21 mouse cellular contexts compared by ENCODE assay signal in the genomic region with DNA sequence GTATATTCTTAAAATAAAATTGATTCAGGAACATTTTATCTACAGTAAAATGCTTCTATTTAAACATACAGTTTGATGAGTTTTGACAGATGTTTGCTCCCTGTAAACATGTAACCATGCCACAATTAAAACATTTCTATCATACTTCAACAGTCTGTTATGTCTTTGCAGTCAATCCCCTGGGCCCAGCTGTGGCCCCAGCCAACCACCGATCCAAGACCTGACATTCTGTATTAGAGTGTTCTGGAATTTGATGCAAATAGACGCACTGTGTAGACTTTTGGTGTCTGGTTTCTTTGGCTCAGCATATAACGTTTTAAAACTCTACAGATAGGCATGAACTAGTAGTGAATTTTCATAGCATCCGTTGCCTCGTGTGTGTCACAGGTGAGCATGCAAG.
DNase-seq lines count a peak whose midpoint lies in the region; ATAC-seq and TF ChIP-seq lines count a peak whose summit lies in the region.
"Had no signal": no experiment of that assay in that cellular context is flagged by ENCODE, and none has a peak within 500 bp of the region (broad histone marks: within the 10 kb centered on the region; RNA-seq: fewer than 3 reads in every experiment).

No protein-coding gene starts in this region.

- no peaks in the 10 kb centered on the region for H3K4me1 ChIP-seq in embryonic facial prominence, embryonic 11.5 days (ENCODE audit: control insufficient read depth, insufficient read depth, low read length)
- no peaks in the 10 kb centered on the region for H3K4me1 ChIP-seq in embryonic facial prominence, embryonic 10.5 days
- H3K4me1 ChIP-seq in stomach, embryonic 14.5 days (ENCODE audit: control insufficient read depth, insufficient read depth, low read length) = peaks cover 8% of the 10 kb centered on the region
- no peaks in the 10 kb centered on the region for H3K4me1 ChIP-seq in stomach, postnatal 0 days (replicated peaks; ENCODE audit: control insufficient read depth, insufficient read depth)
- peaks cover 12% of the 10 kb centered on the region for H3K4me1 ChIP-seq in stomach, embryonic 16.5 days (ENCODE audit: control insufficient read depth, insufficient read depth, low read length)
- H3K4me1 ChIP-seq: embryonic facial prominence, embryonic 12.5 days; hindbrain, embryonic 12.5 days; hindbrain, embryonic 15.5 days had no signal

- no peak overlapping the region for H3K4me2 ChIP-seq in embryonic facial prominence, embryonic 11.5 days (ENCODE audit: low read depth, low read length)
- H3K4me2 ChIP-seq in stomach, embryonic 14.5 days (replicated peaks; ENCODE audit: low read depth, low read length) = no peak overlapping the region
- no peak overlapping the region for H3K4me2 ChIP-seq in stomach, postnatal 0 days (replicated peaks; ENCODE audit: low read depth)
- no peak overlapping the region for H3K4me2 ChIP-seq in stomach, embryonic 16.5 days (ENCODE audit: low read depth, low read length)
- H3K4me2 ChIP-seq: embryonic facial prominence, embryonic 12.5 days; heart, embryonic 11.5 days; hindbrain, embryonic 12.5 days; hindbrain, embryonic 15.5 days had no signal

- no peak overlapping the region for H3K9ac ChIP-seq in embryonic facial prominence, embryonic 11.5 days (replicated peaks; ENCODE audit: low read length)
- no peak overlapping the region for H3K9ac ChIP-seq in stomach, embryonic 14.5 days (replicated peaks; ENCODE audit: low read depth, low read length)
- H3K9ac ChIP-seq in stomach, postnatal 0 days (ENCODE audit: low read length) = no peak overlapping the region
- H3K9ac ChIP-seq in stomach, embryonic 16.5 days (ENCODE audit: low read length) = no peak overlapping the region
- H3K9ac ChIP-seq: embryonic facial prominence, embryonic 12.5 days; hindbrain, embryonic 12.5 days; hindbrain, embryonic 15.5 days had no signal

- H3K4me3 ChIP-seq in embryonic facial prominence, embryonic 11.5 days (ENCODE audit: low read depth, low read length) = no peak overlapping the region
- H3K4me3 ChIP-seq in embryonic facial prominence, embryonic 10.5 days = no peak overlapping the region
- H3K4me3 ChIP-seq in stomach, embryonic 14.5 days (ENCODE audit: low read depth, low read length) = no peak overlapping the region
- no peak overlapping the region for H3K4me3 ChIP-seq in stomach, postnatal 0 days (ENCODE audit: low read depth, low read length)
- H3K4me3 ChIP-seq in stomach, embryonic 16.5 days (replicated peaks; ENCODE audit: low read length) = no peak overlapping the region
- H3K4me3 ChIP-seq: embryonic facial prominence, embryonic 12.5 days; hindbrain, embryonic 12.5 days; hindbrain, embryonic 15.5 days had no signal

- no peak for ATAC-seq in embryonic facial prominence, embryonic 11.5 days (replicated peaks; ENCODE audit: insufficient number of reproducible peaks, low FRiP score, low TSS enrichment, low read depth)
- ATAC-seq in stomach, embryonic 14.5 days (ENCODE audit: insufficient number of reproducible peaks, insufficient read depth, low FRiP score, low read depth) = no peak
- ATAC-seq in stomach, postnatal 0 days (ENCODE audit: low FRiP score, low TSS enrichment) = no peak
- peak; percentile 31; the same call in 1 of the 2 replicates for ATAC-seq in stomach, embryonic 16.5 days (ENCODE audit: insufficient read depth, low FRiP score)
- ATAC-seq: forebrain, embryonic 14.5 days; intestine, postnatal 0 days; Patski had no signal

- H3K36me3 ChIP-seq in embryonic facial prominence, embryonic 11.5 days (replicated peaks; ENCODE audit: control insufficient read depth, insufficient read depth, low read depth, low read length) = no peaks in the 10 kb centered on the region
- no peaks in the 10 kb centered on the region for H3K36me3 ChIP-seq in embryonic facial prominence, embryonic 10.5 days (replicated peaks)
- H3K36me3 ChIP-seq in stomach, embryonic 14.5 days (ENCODE audit: control insufficient read depth, insufficient read depth, low read length) = no peaks in the 10 kb centered on the region
- no peaks in the 10 kb centered on the region for H3K36me3 ChIP-seq in stomach, postnatal 0 days (ENCODE audit: control insufficient read depth, insufficient read depth, low read length)
- H3K36me3 ChIP-seq in stomach, embryonic 16.5 days (ENCODE audit: control insufficient read depth, insufficient read depth, low read length) = no peaks in the 10 kb centered on the region
- H3K36me3 ChIP-seq: embryonic facial prominence, embryonic 12.5 days; hindbrain, embryonic 12.5 days; hindbrain, embryonic 15.5 days had no signal

- H3K27ac ChIP-seq in embryonic facial prominence, embryonic 11.5 days (replicated peaks; ENCODE audit: low read depth, low read length) = no peak overlapping the region
- no peak overlapping the region for H3K27ac ChIP-seq in embryonic facial prominence, embryonic 10.5 days (replicated peaks)
- H3K27ac ChIP-seq in stomach, embryonic 14.5 days (ENCODE audit: low read length) = peak overlapping the region; percentile 27; the same call in 1 of the 2 replicates
- no peak overlapping the region for H3K27ac ChIP-seq in stomach, postnatal 0 days (replicated peaks)
- peak overlapping the region; percentile 55 for H3K27ac ChIP-seq in stomach, embryonic 16.5 days (ENCODE audit: low read length)
- H3K27ac ChIP-seq: embryonic facial prominence, embryonic 12.5 days; hindbrain, embryonic 12.5 days; hindbrain, embryonic 15.5 days had no signal

- no peak for TF ChIP-seq CTCF in stomach, postnatal 0 days (IDR thresholded peaks at IDR 0.05; ENCODE audit: low read depth)

- H3K9me3 ChIP-seq in embryonic facial prominence, embryonic 11.5 days (replicated peaks; ENCODE audit: control insufficient read depth, low read length) = no peaks in the 10 kb centered on the region
- no peaks in the 10 kb centered on the region for H3K9me3 ChIP-seq in embryonic facial prominence, embryonic 10.5 days
- H3K9me3 ChIP-seq in stomach, embryonic 14.5 days (ENCODE audit: control insufficient read depth, low read depth, low read length) = no peaks in the 10 kb centered on the region
- no peaks in the 10 kb centered on the region for H3K9me3 ChIP-seq in stomach, postnatal 0 days (ENCODE audit: control insufficient read depth, low read length)
- H3K9me3 ChIP-seq in stomach, embryonic 16.5 days (replicated peaks; ENCODE audit: control insufficient read depth, low read length) = no peaks in the 10 kb centered on the region
- H3K9me3 ChIP-seq: embryonic facial prominence, embryonic 12.5 days; hindbrain, embryonic 12.5 days; hindbrain, embryonic 15.5 days had no signal

- 69% methylated on average over 5 of the region's 5 CpGs for WGBS in embryonic facial prominence, embryonic 11.5 days
- 79% methylated on average over 5 of the region's 5 CpGs for WGBS in embryonic facial prominence, embryonic 10.5 days
- 55% methylated on average over 5 of the region's 5 CpGs for WGBS in stomach, embryonic 14.5 days
- 59% methylated on average over 5 of the region's 5 CpGs for WGBS in stomach, postnatal 0 days
- WGBS in stomach, embryonic 16.5 days = 58% methylated on average over 5 of the region's 5 CpGs

- H3K27me3 ChIP-seq in embryonic facial prominence, embryonic 11.5 days (ENCODE audit: control insufficient read depth, insufficient read depth, low read length) = no peaks in the 10 kb centered on the region
- no peaks in the 10 kb centered on the region for H3K27me3 ChIP-seq in embryonic facial prominence, embryonic 10.5 days (replicated peaks; ENCODE audit: low read depth, poor library complexity, severe bottlenecking)
- H3K27me3 ChIP-seq in stomach, embryonic 14.5 days (ENCODE audit: control insufficient read depth, insufficient read depth, low read length) = no peaks in the 10 kb centered on the region
- no peaks in the 10 kb centered on the region for H3K27me3 ChIP-seq in stomach, postnatal 0 days (ENCODE audit: control insufficient read depth, insufficient read depth, low read length)
- no peaks in the 10 kb centered on the region for H3K27me3 ChIP-seq in stomach, embryonic 16.5 days (ENCODE audit: control insufficient read depth, insufficient read depth, low read length)
- H3K27me3 ChIP-seq: embryonic facial prominence, embryonic 12.5 days; hindbrain, embryonic 12.5 days; hindbrain, embryonic 15.5 days; Patski had no signal

- no peak for TF ChIP-seq EP300 in stomach, postnatal 0 days (optimal IDR thresholded peaks at IDR 0.05)

- peak; percentile 17 for DNase-seq in embryonic facial prominence, embryonic 11.5 days (ENCODE audit: low spot score)
- DNase-seq in embryonic facial prominence, embryonic 10.5 days (ENCODE audit: low spot score) = no peak
- DNase-seq in stomach, postnatal 0 days (ENCODE audit: low spot score) = no peak
- DNase-seq in cerebellum, adult 11 months = no peak
- DNase-seq: adrenal gland, postnatal 10 days; adrenal gland, postnatal 36 days; cerebellum, adult 2 months; cerebellum, adult 9-11 months; cerebellum, postnatal 36 days; embryo, embryonic 11 days; gastrocnemius, postnatal 10 days; heart, adult 11 months had no signal

Comparison
In these comparisons a context has a peak if more than half of its experiments do, and no peak if none do; other contexts are left out.
1. H3K27ac ChIP-seq: peak in stomach, embryonic 14.5 days (single experiment) and stomach, embryonic 16.5 days (single experiment); none in embryonic facial prominence, embryonic 11.5 days (single experiment), embryonic facial prominence, embryonic 10.5 days (single experiment) and stomach, postnatal 0 days (single experiment).